Mouse (Mus musculus) intestine, postnatal 0 days (tissue): ENCODE results near the gene Myo1d. TPM values are rescaled to one million over a fixed set of nuclear protein-coding genes. Genes with fewer than 3 reads are reported as not detected.

Experiments used
- ATAC-seq: fragments of 200-750 bp; cut with Nextera tagmentation; 2 replicates; pipeline ENCODE4 v1.8.0; 2017; ENCODE audit warnings: mild to moderate bottlenecking, moderate TSS enrichment, moderate library complexity
- H3K27ac ChIP-seq: fragments of 300-500 bp; sonication (generic); 2 replicates; pipeline ENCODE4 v1.5.1; 2014; ENCODE audit warnings: mild to moderate bottlenecking, low read depth, low read length, moderate library complexity
- H3K27me3 ChIP-seq: fragments of 300-500 bp; sonication (generic); replicated peaks from 2 replicates; pipeline ENCODE4 v1.6.1; 2014; ENCODE audit warnings: low read length, mixed read lengths; ENCODE audit not compliant: control insufficient read depth, insufficient read depth
- H3K36me3 ChIP-seq: fragments of 300-500 bp; sonication (generic); 2 replicates; pipeline ENCODE4 v1.6.1; 2014; ENCODE audit warnings: mild to moderate bottlenecking, moderate library complexity; ENCODE audit not compliant: control insufficient read depth, insufficient read depth
- H3K4me1 ChIP-seq: fragments of 300-500 bp; sonication (generic); replicated peaks from 2 replicates; pipeline ENCODE4 v1.6.1; 2014; ENCODE audit warnings: antibody characterized with exemption, low read length, mixed read lengths; ENCODE audit not compliant: control insufficient read depth, insufficient read depth
- H3K4me2 ChIP-seq: fragments of 300-500 bp; sonication (generic); replicated peaks from 2 replicates; pipeline ENCODE4 v1.6.1; 2014; ENCODE audit warnings: low read depth, mild to moderate bottlenecking, moderate library complexity
- H3K4me3 ChIP-seq: fragments of 300-500 bp; sonication (generic); 2 replicates; pipeline ENCODE4 v1.5.1; 2014; ENCODE audit warnings: low read depth, low read length
- H3K9ac ChIP-seq: fragments of 300-500 bp; sonication (generic); 2 replicates; pipeline ENCODE4 v1.6.1; 2014; ENCODE audit warnings: mild to moderate bottlenecking, low read depth, low read length
- H3K9me3 ChIP-seq: fragments of 300-500 bp; sonication (generic); 2 replicates; pipeline ENCODE4 v1.6.1; 2016; ENCODE audit warnings: mixed run types; ENCODE audit not compliant: control insufficient read depth
- CTCF ChIP-seq: sonication (generic); IDR thresholded peaks from 2 replicates; pipeline ENCODE4 v1.5.1; 2016; ENCODE audit warnings: low read depth, mild to moderate bottlenecking, control low read depth, antibody characterized with exemption, moderate library complexity
- WGBS: fragments of 180-500 bp; shearing (Covaris S2); extraction: QIAGEN DNeasy Blood & Tissue Kit; methylation state at CpG from one replicate; pipeline ENCODE4 v1.1.7; 2014; 5-methylcytosine and 5-hydroxymethylcytosine counted together
- polyA plus RNA-seq: library from polyadenylated mRNA; unstranded; fragments of >200 nt; fragmentation: Nextera tagmentation; extraction: Ambion mirVana; gene quantifications from 2 replicates; pipeline ENCODE4 v1.2.1, GENCODE M21; 2015

The Myo1d gene
- polyA plus RNA-seq, 1 experiment from 2014 or later, result 57.2 TPM

GRCm38 (mm10) chr11:80669934-80670333 lies 109.9 kb downstream of the Myo1d start:
- Histone ChIP-seq H3K9me3 (no peaks in the 10 kb centered on the region), H3K27ac (no peak overlapping the region), H3K4me3 (no peak overlapping the region), H3K9ac (no peak overlapping the region), H3K4me2 (no peak overlapping the region), H3K27me3 (no peaks in the 10 kb centered on the region), H3K36me3 (peaks cover 30% of the 10 kb centered on the region), H3K4me1 (no peaks in the 10 kb centered on the region)
- TF ChIP-seq CTCF, result no peak
- WGBS, result 60% methylated on average over 4 of the region's 4 CpGs
- ATAC-seq, result 0 out of 2 replicates have a peak, but pooled peaks have one; percentile 28

- Histone ChIP-seq H3K27me3 (no peaks in the 10 kb centered on the region), H3K9ac (no peak overlapping the region), H3K27ac (no peak overlapping the region), H3K4me1 (no peaks in the 10 kb centered on the region), H3K4me3 (no peak overlapping the region), H3K36me3 (peaks cover 37% of the 10 kb centered on the region; the same call in 1 of the 2 replicates), H3K4me2 (no peak overlapping the region), H3K9me3 (no peaks in the 10 kb centered on the region)
- ATAC-seq, result no peak
- no peak for TF ChIP-seq CTCF
- 86% methylated on average over 8 of the region's 8 CpGs for WGBS
Observed at GRCm38 (mm10) chr11:80666211-80666610, 113.6 kb downstream of the Myo1d start.

GRCm38 (mm10) chr11:80664261-80664660 lies 115.6 kb downstream of the Myo1d start:
- Histone ChIP-seq H3K27me3 (no peaks in the 10 kb centered on the region), H3K9ac (no peak overlapping the region), H3K27ac (no peak overlapping the region), H3K36me3 (peaks cover 39% of the 10 kb centered on the region), H3K4me1 (no peaks in the 10 kb centered on the region), H3K4me2 (no peak overlapping the region), H3K4me3 (no peak overlapping the region), H3K9me3 (no peaks in the 10 kb centered on the region)
- no peak for ATAC-seq
- no peak for TF ChIP-seq CTCF
- 88% methylated on average over 3 of the region's 3 CpGs for WGBS

GRCm38 (mm10) chr11:80645111-80645510 lies 134.7 kb downstream of the Myo1d start:
- Histone ChIP-seq H3K4me3 (no peak overlapping the region), H3K27ac (no peak overlapping the region), H3K4me2 (no peak overlapping the region), H3K27me3 (no peaks in the 10 kb centered on the region), H3K9ac (no peak overlapping the region), H3K36me3 (peaks cover 3% of the 10 kb centered on the region; the same call in 1 of the 2 replicates), H3K9me3 (no peaks in the 10 kb centered on the region), H3K4me1 (no peaks in the 10 kb centered on the region)
- no peak for ATAC-seq
- TF ChIP-seq CTCF, result no peak
- WGBS, result 71% methylated on average over 5 of the region's 5 CpGs

- Histone ChIP-seq H3K4me1 (no peaks in the 10 kb centered on the region), H3K27ac (no peak overlapping the region), H3K27me3 (no peaks in the 10 kb centered on the region), H3K9ac (no peak overlapping the region), H3K36me3 (no peaks in the 10 kb centered on the region), H3K4me2 (no peak overlapping the region), H3K9me3 (no peaks in the 10 kb centered on the region), H3K4me3 (no peak overlapping the region)
- WGBS, result 86% methylated on average over 10 of the region's 10 CpGs
- peak; percentile 53 for ATAC-seq
- TF ChIP-seq CTCF, result no peak
Observed at GRCm38 (mm10) chr11:80628992-80629865, 150.6 kb downstream of the Myo1d start.

- ATAC-seq, result no peak
- Histone ChIP-seq H3K27ac (peak overlapping the region; percentile 41; the same call in 1 of the 2 replicates), H3K4me3 (no peak overlapping the region), H3K4me1 (no peaks in the 10 kb centered on the region), H3K9me3 (no peaks in the 10 kb centered on the region), H3K36me3 (no peaks in the 10 kb centered on the region), H3K4me2 (no peak overlapping the region), H3K9ac (no peak overlapping the region), H3K27me3 (no peaks in the 10 kb centered on the region)
- 87% methylated on average over 4 of the region's 4 CpGs for WGBS
- no peak for TF ChIP-seq CTCF
Observed at GRCm38 (mm10) chr11:80628581-80628980, 151.2 kb downstream of the Myo1d start.
